Mouse (Mus musculus): ENCODE results near the gene Dtx3. TPM values are rescaled to one million over a fixed set of nuclear protein-coding genes. Genes with fewer than 3 reads are reported as not detected.

Gene Dtx3
- polyA plus RNA-seq, 1 experiment from 2014 or later = 231 TPM

- Histone ChIP-seq H3K9me3 (ENCODE audit: control insufficient read depth, low read length) (no peaks in the 10 kb centered on the region), H3K9ac (replicated peaks; ENCODE audit: low read depth, low read length) (peak overlapping the region; percentile 72), H3K27me3 (ENCODE audit: control insufficient read depth, insufficient read depth, low read length) (0 out of 2 replicates have a peak, but pooled peaks cover 3% of the 10 kb centered on the region), H3K4me2 (ENCODE audit: low read depth, low read length) (peak overlapping the region; percentile 93), H3K4me1 (ENCODE audit: control insufficient read depth, insufficient read depth, low read length) (peaks cover 11% of the 10 kb centered on the region), H3K4me3 (ENCODE audit: low read depth, low read length) (peak overlapping the region; percentile 84), H3K36me3 (ENCODE audit: control insufficient read depth, insufficient read depth, low read length) (peaks cover 9% of the 10 kb centered on the region; the same call in 1 of the 2 replicates), H3K27ac (ENCODE audit: low read depth, low read length) (no peak overlapping the region)
- WGBS = under 1% methylated on average over 25 of the region's 25 CpGs
- ATAC-seq (ENCODE audit: low read depth) = peak; percentile 35
These were observed 15.5 kb upstream of the Dtx3 start for GRCm38 (mm10) chr10:127210961-127211405.

GRCm38 (mm10) chr10:127209928-127210570 is 14.5 kb upstream of the Dtx3 start:
- no peak for ATAC-seq (ENCODE audit: low read depth)
- no peaks in the 10 kb centered on the region for H3K9me3 ChIP-seq (ENCODE audit: control insufficient read depth, low read length)
- 0 out of 2 replicates have a peak, but pooled peaks cover 3% of the 10 kb centered on the region for H3K27me3 ChIP-seq (ENCODE audit: control insufficient read depth, insufficient read depth, low read length)
- WGBS = 91% methylated on average over 13 of the region's 13 CpGs
- peaks cover 17% of the 10 kb centered on the region; the same call in 1 of the 2 replicates for H3K36me3 ChIP-seq (ENCODE audit: control insufficient read depth, insufficient read depth, low read length)
- no peak overlapping the region for H3K9ac ChIP-seq (replicated peaks; ENCODE audit: low read depth, low read length)
- peaks cover 11% of the 10 kb centered on the region for H3K4me1 ChIP-seq (ENCODE audit: control insufficient read depth, insufficient read depth, low read length)
- no peak overlapping the region for H3K27ac ChIP-seq (ENCODE audit: low read depth, low read length)
- H3K4me2 ChIP-seq (ENCODE audit: low read depth, low read length) = peak overlapping the region; percentile 93
- no peak overlapping the region for H3K4me3 ChIP-seq (ENCODE audit: low read depth, low read length)

- Histone ChIP-seq H3K27ac (ENCODE audit: low read depth, low read length) (no peak overlapping the region), H3K4me3 (ENCODE audit: low read depth, low read length) (no peak overlapping the region), H3K4me1 (ENCODE audit: control insufficient read depth, insufficient read depth, low read length) (peaks cover 11% of the 10 kb centered on the region), H3K36me3 (ENCODE audit: control insufficient read depth, insufficient read depth, low read length) (peaks cover 20% of the 10 kb centered on the region), H3K9me3 (ENCODE audit: control insufficient read depth, low read length) (no peaks in the 10 kb centered on the region), H3K27me3 (ENCODE audit: control insufficient read depth, insufficient read depth, low read length) (0 out of 2 replicates have a peak, but pooled peaks cover 3% of the 10 kb centered on the region), H3K9ac (replicated peaks; ENCODE audit: low read depth, low read length) (0 out of 2 replicates have a peak overlapping the region, but pooled peaks have one; percentile 25), H3K4me2 (ENCODE audit: low read depth, low read length) (no peak overlapping the region)
- no peak for ATAC-seq (ENCODE audit: low read depth)
- 91% methylated on average over 4 of the region's 4 CpGs for WGBS
These were observed 13.4 kb upstream of the Dtx3 start for GRCm38 (mm10) chr10:127208921-127209320.

DNA sequence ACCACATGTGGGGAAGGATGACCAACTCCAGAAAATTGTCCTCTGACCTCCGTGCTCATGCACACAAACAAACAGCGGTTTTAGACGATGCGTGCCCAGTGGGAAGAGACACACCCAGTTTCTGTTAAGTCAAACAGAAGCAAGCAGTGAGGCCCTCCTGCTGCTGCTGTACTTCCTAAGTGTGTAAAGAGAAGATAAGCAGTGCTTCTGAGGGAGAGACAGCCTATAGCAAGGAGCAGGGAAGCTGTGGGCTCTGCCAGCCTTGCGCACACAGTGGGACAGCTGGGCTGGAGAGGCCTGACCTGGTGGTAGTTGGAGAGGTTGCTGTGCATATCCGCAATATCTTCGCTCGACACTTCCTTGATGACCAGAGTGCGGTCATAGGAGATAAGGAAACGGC is 9.8 kb upstream of the Dtx3 start:
- ATAC-seq (ENCODE audit: low read depth) = no peak
- 93% methylated on average over 10 of the region's 10 CpGs for WGBS
- Histone ChIP-seq H3K27ac (ENCODE audit: low read depth, low read length) (no peak overlapping the region), H3K9me3 (ENCODE audit: control insufficient read depth, low read length) (no peaks in the 10 kb centered on the region), H3K4me2 (ENCODE audit: low read depth, low read length) (no peak overlapping the region), H3K27me3 (ENCODE audit: control insufficient read depth, insufficient read depth, low read length) (no peaks in the 10 kb centered on the region), H3K36me3 (ENCODE audit: control insufficient read depth, insufficient read depth, low read length) (peaks cover 30% of the 10 kb centered on the region), H3K4me3 (ENCODE audit: low read depth, low read length) (no peak overlapping the region), H3K9ac (replicated peaks; ENCODE audit: low read depth, low read length) (no peak overlapping the region), H3K4me1 (ENCODE audit: control insufficient read depth, insufficient read depth, low read length) (peaks cover 6% of the 10 kb centered on the region)

- Histone ChIP-seq H3K9me3 (ENCODE audit: control insufficient read depth, low read length) (no peaks in the 10 kb centered on the region), H3K27me3 (ENCODE audit: control insufficient read depth, insufficient read depth, low read length) (no peaks in the 10 kb centered on the region), H3K36me3 (ENCODE audit: control insufficient read depth, insufficient read depth, low read length) (peaks cover 35% of the 10 kb centered on the region), H3K4me3 (ENCODE audit: low read depth, low read length) (no peak overlapping the region), H3K4me2 (ENCODE audit: low read depth, low read length) (no peak overlapping the region), H3K9ac (replicated peaks; ENCODE audit: low read depth, low read length) (no peak overlapping the region), H3K4me1 (ENCODE audit: control insufficient read depth, insufficient read depth, low read length) (no peaks in the 10 kb centered on the region), H3K27ac (ENCODE audit: low read depth, low read length) (no peak overlapping the region)
- 87% methylated on average over 5 of the region's 5 CpGs for WGBS
- no peak for ATAC-seq (ENCODE audit: low read depth)
These were observed 9.1 kb upstream of the Dtx3 start for GRCm38 (mm10) chr10:127204589-127204988.

- H3K9me3 ChIP-seq (ENCODE audit: control insufficient read depth, low read length) = no peaks in the 10 kb centered on the region
- H3K4me2 ChIP-seq (ENCODE audit: low read depth, low read length) = no peak overlapping the region
- H3K36me3 ChIP-seq (ENCODE audit: control insufficient read depth, insufficient read depth, low read length) = peaks cover 46% of the 10 kb centered on the region
- 96% methylated on average over 3 of the region's 3 CpGs for WGBS
- no peaks in the 10 kb centered on the region for H3K27me3 ChIP-seq (ENCODE audit: control insufficient read depth, insufficient read depth, low read length)
- no peak overlapping the region for H3K4me3 ChIP-seq (ENCODE audit: low read depth, low read length)
- no peak overlapping the region for H3K27ac ChIP-seq (ENCODE audit: low read depth, low read length)
- H3K9ac ChIP-seq (replicated peaks; ENCODE audit: low read depth, low read length) = no peak overlapping the region
- no peak for ATAC-seq (ENCODE audit: low read depth)
- H3K4me1 ChIP-seq (ENCODE audit: control insufficient read depth, insufficient read depth, low read length) = no peaks in the 10 kb centered on the region
These were observed 7.6 kb upstream of the Dtx3 start for GRCm38 (mm10) chr10:127203106-127203505.

DNA sequence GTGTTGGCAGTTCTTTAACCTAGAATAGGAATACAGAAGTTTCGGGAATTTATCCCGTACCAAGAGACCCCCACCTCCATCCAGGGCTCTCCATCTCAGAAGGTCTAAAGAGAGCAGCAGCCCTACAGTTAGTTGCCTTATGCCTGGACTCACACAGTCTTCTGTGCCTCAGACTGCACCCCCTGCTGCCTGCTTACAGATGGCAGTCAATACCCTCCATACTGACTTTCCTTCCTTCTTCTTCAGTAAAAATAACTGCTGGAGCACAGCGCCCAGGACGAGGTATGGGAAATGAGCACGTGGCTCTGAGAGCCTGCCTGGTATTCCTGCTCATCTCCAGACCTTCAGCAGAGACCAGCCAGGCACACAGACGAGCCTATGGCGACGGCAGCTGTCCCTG is 4.8 kb upstream of the Dtx3 start:
- Histone ChIP-seq H3K4me2 (ENCODE audit: low read depth, low read length) (no peak overlapping the region), H3K9me3 (ENCODE audit: control insufficient read depth, low read length) (no peaks in the 10 kb centered on the region), H3K27ac (ENCODE audit: low read depth, low read length) (no peak overlapping the region), H3K9ac (replicated peaks; ENCODE audit: low read depth, low read length) (no peak overlapping the region), H3K36me3 (ENCODE audit: control insufficient read depth, insufficient read depth, low read length) (peaks cover 29% of the 10 kb centered on the region), H3K4me3 (ENCODE audit: low read depth, low read length) (no peak overlapping the region), H3K27me3 (ENCODE audit: control insufficient read depth, insufficient read depth, low read length) (no peaks in the 10 kb centered on the region), H3K4me1 (ENCODE audit: control insufficient read depth, insufficient read depth, low read length) (peaks cover 7% of the 10 kb centered on the region; the same call in 1 of the 2 replicates)
- WGBS = 87% methylated on average over 8 of the region's 8 CpGs
- no peak for ATAC-seq (ENCODE audit: low read depth)

- Histone ChIP-seq H3K4me1 (ENCODE audit: control insufficient read depth, insufficient read depth, low read length) (peaks cover 13% of the 10 kb centered on the region), H3K27me3 (ENCODE audit: control insufficient read depth, insufficient read depth, low read length) (no peaks in the 10 kb centered on the region), H3K36me3 (ENCODE audit: control insufficient read depth, insufficient read depth, low read length) (peaks cover 29% of the 10 kb centered on the region), H3K27ac (ENCODE audit: low read depth, low read length) (no peak overlapping the region), H3K9me3 (ENCODE audit: control insufficient read depth, low read length) (no peaks in the 10 kb centered on the region), H3K9ac (replicated peaks; ENCODE audit: low read depth, low read length) (no peak overlapping the region), H3K4me3 (ENCODE audit: low read depth, low read length) (no peak overlapping the region), H3K4me2 (ENCODE audit: low read depth, low read length) (no peak overlapping the region)
- no peak for ATAC-seq (ENCODE audit: low read depth)
- 83% methylated on average over 11 of the region's 11 CpGs for WGBS
These were observed 3.9 kb upstream of the Dtx3 start for GRCm38 (mm10) chr10:127199474-127199873.

DNA sequence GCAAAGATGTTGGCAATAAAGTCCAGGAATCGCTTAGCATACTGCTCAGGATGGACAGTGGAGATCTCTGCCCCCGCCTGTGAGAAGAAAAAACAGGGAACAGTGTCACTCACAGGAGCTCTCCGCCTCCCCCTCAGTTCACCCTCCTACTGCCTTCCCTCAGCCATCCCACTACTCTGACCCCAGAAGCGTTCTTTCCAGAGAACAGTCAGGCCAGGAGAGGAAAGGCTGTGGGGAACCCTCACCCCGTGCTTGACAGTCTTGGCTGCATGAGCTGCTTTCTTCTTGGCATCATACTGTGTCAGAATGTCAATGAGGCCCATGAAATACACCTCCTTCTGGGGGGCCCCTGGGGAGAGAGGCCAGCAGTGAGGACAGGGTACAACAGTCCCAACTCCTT is 3.5 kb upstream of the Dtx3 start:
- Histone ChIP-seq H3K9me3 (ENCODE audit: control insufficient read depth, low read length) (no peaks in the 10 kb centered on the region), H3K27me3 (ENCODE audit: control insufficient read depth, insufficient read depth, low read length) (no peaks in the 10 kb centered on the region), H3K4me1 (ENCODE audit: control insufficient read depth, insufficient read depth, low read length) (peaks cover 16% of the 10 kb centered on the region), H3K4me2 (ENCODE audit: low read depth, low read length) (no peak overlapping the region), H3K36me3 (ENCODE audit: control insufficient read depth, insufficient read depth, low read length) (peaks cover 28% of the 10 kb centered on the region), H3K27ac (ENCODE audit: low read depth, low read length) (no peak overlapping the region), H3K9ac (replicated peaks; ENCODE audit: low read depth, low read length) (no peak overlapping the region), H3K4me3 (ENCODE audit: low read depth, low read length) (no peak overlapping the region)
- WGBS = 67% methylated on average over 5 of the region's 5 CpGs
- ATAC-seq (ENCODE audit: low read depth) = no peak
